Mouse (Mus musculus): ENCODE data around the gene Ppp2r2c.
A peak's percentile ranks its signal among the peaks of the same experiment; 100 is the strongest.

The Ppp2r2c gene

GRCm38 (mm10) chr5:36897999-36898398 lies 29.7 kb downstream of the Ppp2r2c start:
- no peak for DNase-seq (ENCODE audit: low spot score)

- no peak for DNase-seq (ENCODE audit: low spot score)
Observed at GRCm38 (mm10) chr5:36898415-36899109, 30.2 kb downstream of the Ppp2r2c start.

- DNase-seq (ENCODE audit: low spot score) = no peak
Observed at GRCm38 (mm10) chr5:36899392-36899791, 31.1 kb downstream of the Ppp2r2c start.

GRCm38 (mm10) chr5:36900189-36900619 lies 31.9 kb downstream of the Ppp2r2c start:
- DNase-seq (ENCODE audit: low spot score) = peak; percentile 88

- DNase-seq (ENCODE audit: low spot score) = no peak
Observed at GRCm38 (mm10) chr5:36902807-36903206, 34.5 kb downstream of the Ppp2r2c start.

- DNase-seq (ENCODE audit: low spot score) = no peak
Observed at GRCm38 (mm10) chr5:36904131-36904530, 35.8 kb downstream of the Ppp2r2c start.

GRCm38 (mm10) chr5:36904703-36905102 lies 36.4 kb downstream of the Ppp2r2c start:
- no peak for DNase-seq (ENCODE audit: low spot score)

- DNase-seq (ENCODE audit: low spot score) = peak; percentile 82
Observed at GRCm38 (mm10) chr5:36905216-36905615, 36.9 kb downstream of the Ppp2r2c start.

- peak; percentile 70 for DNase-seq (ENCODE audit: low spot score)
Observed at GRCm38 (mm10) chr5:36907695-36908094, 39.4 kb downstream of the Ppp2r2c start.

- no peak for DNase-seq (ENCODE audit: low spot score)
Observed at GRCm38 (mm10) chr5:36909545-36909944, 41.2 kb downstream of the Ppp2r2c start.

GRCm38 (mm10) chr5:36910980-36911379 lies 42.7 kb downstream of the Ppp2r2c start:
- no peak for DNase-seq (ENCODE audit: low spot score)

GRCm38 (mm10) chr5:36911759-36912352 lies 43.5 kb downstream of the Ppp2r2c start:
- DNase-seq (ENCODE audit: low spot score) = no peak

GRCm38 (mm10) chr5:36912602-36913310 lies 44.4 kb downstream of the Ppp2r2c start:
- no peak for DNase-seq (ENCODE audit: low spot score)

- no peak for DNase-seq (ENCODE audit: low spot score)
Observed at GRCm38 (mm10) chr5:36915256-36915655, 46.9 kb downstream of the Ppp2r2c start.

GRCm38 (mm10) chr5:36916581-36916980 lies 48.3 kb downstream of the Ppp2r2c start:
- peak; percentile 53 for DNase-seq (ENCODE audit: low spot score)

- DNase-seq (ENCODE audit: low spot score) = no peak
Observed at GRCm38 (mm10) chr5:36917245-36917644, 48.9 kb downstream of the Ppp2r2c start.

GRCm38 (mm10) chr5:36918016-36918415 lies 49.7 kb downstream of the Ppp2r2c start:
- DNase-seq (ENCODE audit: low spot score) = no peak

- peak; percentile 71 for DNase-seq (ENCODE audit: low spot score)
Observed at GRCm38 (mm10) chr5:36920072-36920471, 51.8 kb downstream of the Ppp2r2c start.

GRCm38 (mm10) chr5:36921871-36922270 lies 53.6 kb downstream of the Ppp2r2c start:
- DNase-seq (ENCODE audit: low spot score) = no peak

GRCm38 (mm10) chr5:36922811-36923210 lies 54.5 kb downstream of the Ppp2r2c start:
- no peak for DNase-seq (ENCODE audit: low spot score)

GRCm38 (mm10) chr5:36923826-36924700 lies 55.8 kb downstream of the Ppp2r2c start:
- no peak for DNase-seq (ENCODE audit: low spot score)

GRCm38 (mm10) chr5:36928701-36929100 lies 60.4 kb downstream of the Ppp2r2c start:
- no peak for DNase-seq (ENCODE audit: low spot score)
